Mouse (Mus musculus): ENCODE measurements around the gene 1810046K07Rik.

The 1810046K07Rik gene

DNA sequence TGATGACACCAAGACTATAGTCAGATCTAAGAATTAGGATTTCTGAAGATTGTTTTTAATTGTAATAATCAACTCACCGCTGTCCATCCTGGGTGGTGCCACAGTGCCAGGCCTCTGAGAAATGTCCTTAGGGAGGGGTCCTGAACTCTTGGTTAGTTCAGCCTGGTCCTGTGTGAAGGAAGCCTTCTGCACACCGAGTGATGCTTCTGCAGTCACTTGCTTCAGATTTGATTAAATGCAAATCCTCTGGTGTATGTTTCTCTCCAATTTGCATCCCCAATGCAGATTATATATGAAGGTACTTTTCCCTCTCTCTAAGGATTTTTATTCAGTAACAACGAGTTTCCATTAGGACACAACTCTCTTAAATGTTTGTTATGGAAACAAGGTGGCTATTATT, at the start of gene 1810046K07Rik:
Gene 1810046K07Rik, minus strand, starts transcription at position 187 of the 400 bp plus-strand sequence.
- DNase-seq: no peak

DNA sequence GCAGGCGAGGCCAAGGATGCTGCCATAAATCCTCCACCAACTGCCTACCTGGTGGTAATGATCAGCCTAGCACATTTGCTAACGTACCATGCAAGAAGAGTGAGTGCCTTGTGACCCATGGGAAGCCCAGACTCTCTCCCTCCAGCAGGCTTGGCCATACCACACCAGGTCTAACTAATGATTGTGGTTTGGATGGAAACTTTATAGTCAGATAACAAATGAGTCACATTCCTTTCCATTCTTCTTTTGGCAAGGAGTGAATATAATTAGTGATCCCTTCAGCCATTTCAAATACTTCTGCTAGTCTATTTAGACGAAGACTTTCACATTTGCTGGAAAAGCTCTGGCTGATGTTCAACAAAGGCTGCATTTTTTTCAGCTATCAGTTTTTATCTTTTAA, 40.8 kb upstream of the 1810046K07Rik start:
- DNase-seq: no peak

DNA sequence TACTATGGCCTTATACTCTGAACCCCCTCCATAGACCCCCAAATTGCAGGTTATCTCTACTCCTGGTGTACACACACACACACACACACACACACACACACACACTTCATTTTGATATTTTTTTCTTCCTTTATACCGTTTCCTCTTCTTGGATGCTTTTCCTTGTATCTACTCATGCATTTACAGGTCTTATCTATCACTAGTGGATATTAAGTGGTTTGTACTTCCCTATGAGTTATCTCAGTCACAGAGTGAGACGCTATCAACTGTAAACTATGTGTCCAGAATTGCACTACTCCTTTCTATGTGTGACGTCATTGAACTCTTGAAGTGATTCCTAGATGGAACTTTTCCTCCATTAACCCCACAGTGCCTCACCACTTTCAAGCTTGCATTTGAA, 38.4 kb upstream of the 1810046K07Rik start:
- no peak for DNase-seq

DNA sequence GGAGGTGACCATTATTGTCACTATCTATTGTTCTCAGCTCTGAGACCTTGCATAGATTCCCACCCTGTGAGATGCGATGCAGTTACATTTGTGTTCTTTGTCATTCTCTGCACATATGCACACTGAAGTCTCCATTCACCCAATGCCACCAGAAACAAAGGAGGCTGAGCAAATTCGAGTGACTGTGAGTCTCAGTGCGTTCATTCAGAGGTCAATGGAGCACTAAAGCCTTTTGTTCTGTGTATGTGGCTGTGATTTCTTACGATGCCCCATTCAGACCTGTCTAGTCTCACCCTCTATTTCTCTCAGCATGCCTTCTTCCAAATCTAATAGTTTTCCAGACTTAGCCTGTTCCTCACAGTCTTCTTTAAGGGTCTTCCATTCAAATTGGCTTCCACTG, 35.3 kb upstream of the 1810046K07Rik start:
- no peak for DNase-seq

DNA sequence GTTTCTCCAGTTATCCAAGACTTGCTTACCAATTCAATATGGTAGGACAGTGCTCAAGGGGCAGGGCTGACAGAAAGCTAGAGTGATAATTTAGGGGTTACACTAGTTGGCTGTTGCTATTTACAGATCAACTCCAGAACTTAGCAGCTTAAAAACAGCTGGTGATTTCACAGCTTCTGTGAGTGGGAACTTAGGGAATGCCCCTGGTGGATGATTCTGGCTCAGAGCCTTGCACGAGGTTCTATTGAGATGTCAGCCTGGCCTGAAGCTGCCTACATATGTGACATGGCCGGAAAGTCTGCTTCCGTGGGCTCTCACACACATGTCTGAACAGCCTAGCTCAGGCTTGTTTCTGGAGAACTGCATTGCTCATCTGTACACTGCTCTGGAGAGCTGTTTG, 24.8 kb upstream of the 1810046K07Rik start:
- DNase-seq: no peak

DNA sequence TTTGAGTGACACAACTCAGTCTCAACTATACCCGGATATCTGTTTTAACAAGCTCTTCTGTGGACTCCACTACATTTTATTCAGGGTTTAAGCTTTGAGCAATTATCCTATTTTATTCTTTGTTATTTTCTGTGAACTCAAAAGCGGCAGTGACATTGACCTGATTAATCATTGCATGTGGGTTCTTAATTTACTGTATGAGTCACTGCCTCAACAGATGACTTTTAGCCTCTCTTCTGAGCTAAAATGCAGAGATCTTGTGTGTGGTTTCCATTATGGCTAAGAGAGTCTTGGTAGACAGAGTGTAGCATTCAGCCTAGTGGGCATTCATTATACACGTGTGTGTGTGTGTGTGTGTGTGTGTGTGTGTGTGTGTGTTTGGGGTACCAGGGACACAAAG, 24.2 kb upstream of the 1810046K07Rik start:
- no peak for DNase-seq

DNA sequence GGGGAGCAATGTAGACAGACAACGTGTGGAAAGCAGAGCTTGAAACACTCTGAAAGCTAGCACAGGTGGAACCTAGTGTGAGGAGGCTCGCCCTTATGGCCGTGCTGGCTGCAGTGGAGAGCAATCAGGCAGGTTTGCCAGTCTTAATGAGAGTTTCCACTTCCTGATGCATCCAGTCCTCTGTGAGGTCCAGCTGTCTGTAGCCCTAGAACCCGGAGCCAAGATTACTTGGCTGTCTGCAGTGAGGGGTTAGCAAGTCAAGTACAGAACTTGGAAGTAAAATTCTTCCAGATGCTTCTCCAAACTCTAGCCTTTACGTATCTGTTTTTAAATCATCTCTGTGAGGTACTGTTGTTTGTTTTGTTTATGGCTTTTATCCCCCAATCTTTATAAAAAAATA, 20.7 kb upstream of the 1810046K07Rik start:
- no peak for DNase-seq

DNA sequence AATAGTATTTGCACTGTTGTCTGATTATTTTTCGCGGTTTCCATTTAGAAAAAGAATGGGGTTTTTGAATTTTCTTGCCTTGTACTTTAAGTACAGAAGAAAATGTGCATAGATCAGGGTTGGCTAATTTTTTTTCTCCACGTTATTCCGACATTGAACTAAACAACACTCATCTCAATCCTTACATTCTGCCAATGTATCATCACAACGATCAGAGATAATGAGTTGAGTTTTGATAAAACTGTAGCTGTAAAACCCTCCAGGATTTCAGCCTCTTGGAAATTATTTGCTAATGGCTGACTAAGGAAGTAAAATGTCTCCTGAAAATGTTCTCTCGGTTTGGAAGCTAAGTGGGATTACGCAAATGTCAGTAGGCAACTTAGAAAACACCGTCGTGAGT, 17.1 kb upstream of the 1810046K07Rik start:
- DNase-seq: no peak

DNA sequence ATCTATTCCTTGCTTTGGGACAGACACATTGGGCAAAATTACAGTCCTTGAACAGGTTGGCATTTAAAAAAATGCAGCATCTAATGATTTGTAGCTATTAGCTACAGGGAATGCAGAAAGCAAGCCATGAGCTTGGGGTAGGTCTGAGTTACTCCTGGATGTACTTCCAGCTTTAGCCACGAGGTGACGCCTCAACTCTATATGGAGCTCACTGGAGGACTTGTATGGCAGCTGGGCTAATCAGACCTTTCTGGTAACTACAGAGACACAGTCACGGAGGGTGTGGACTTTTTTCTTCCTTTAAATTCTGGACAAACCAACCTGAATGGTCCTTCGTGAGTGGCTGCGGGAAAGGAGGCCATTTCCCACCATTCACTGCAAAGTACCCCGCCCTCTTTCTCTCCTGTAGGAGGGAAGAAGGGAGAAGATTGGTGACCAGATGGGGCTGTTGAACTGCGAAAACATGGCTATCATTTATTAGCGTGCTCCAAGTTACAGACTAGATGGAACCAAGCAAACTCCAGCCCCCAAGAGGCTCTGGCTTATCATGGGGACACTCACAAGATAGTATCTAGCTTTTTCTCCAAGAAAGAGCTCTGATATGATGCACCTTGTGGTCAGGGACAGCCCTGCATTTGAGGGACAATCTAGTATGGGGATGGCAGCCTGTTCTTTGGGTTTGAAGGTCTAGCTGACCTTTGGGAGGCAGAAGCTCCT, 6.7 kb upstream of the 1810046K07Rik start:
- DNase-seq: peak; percentile 73 to 78

DNA sequence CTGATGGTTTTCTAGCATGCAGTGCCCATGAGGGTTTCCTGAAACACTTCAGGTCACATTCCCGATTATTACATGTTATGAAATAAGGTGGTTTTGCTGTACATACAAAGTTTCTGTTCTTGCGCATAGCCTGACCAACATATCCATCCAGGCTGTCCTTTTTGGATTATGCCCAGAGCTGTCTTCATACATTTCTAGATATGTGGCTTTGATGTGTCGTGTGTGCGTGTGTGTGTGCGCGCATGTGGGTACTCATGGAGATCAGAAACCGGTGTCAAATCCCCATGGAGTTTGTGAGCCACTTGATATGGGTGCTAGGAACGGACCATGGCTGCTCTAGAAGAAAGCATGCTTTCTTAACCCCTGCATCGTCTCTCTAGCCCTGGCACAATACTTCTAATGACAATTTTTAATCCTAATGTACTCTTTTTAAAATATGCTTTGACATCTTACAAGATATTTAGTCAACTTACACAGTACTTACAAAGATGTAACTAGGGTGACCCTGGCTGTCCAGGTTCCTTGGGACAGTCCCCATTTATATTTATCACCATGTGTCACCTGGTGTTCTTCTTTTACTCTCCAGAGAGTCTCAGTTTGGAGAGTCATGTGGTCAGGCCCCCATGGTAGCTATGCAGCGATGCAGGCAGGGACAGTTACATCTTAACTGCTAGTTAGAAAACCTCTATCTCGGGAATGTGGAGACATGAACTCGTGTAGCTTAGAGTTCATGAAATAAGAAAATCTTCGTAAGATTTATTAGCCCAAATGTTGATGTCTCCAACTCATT, 2.9 kb upstream of the 1810046K07Rik start:
- no peak for DNase-seq

DNA sequence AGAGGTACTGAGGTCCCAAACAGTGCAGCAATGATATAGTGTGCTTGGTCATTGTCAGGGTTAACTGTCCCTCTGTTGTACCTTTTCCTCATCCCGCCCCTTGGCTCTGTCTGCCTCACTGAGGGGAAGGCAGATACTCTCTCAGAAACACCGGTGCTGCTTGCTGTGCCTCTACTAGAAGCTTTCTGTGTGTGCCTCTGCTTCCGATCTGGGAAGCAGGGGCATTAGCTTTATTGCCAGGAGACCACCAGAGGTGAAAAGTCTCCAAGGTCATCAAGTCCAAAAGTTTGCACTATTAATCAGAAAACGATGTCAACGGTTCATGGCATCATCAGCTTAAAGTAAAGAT, 1.2 kb downstream of the 1810046K07Rik start:
- DNase-seq: no peak

DNA sequence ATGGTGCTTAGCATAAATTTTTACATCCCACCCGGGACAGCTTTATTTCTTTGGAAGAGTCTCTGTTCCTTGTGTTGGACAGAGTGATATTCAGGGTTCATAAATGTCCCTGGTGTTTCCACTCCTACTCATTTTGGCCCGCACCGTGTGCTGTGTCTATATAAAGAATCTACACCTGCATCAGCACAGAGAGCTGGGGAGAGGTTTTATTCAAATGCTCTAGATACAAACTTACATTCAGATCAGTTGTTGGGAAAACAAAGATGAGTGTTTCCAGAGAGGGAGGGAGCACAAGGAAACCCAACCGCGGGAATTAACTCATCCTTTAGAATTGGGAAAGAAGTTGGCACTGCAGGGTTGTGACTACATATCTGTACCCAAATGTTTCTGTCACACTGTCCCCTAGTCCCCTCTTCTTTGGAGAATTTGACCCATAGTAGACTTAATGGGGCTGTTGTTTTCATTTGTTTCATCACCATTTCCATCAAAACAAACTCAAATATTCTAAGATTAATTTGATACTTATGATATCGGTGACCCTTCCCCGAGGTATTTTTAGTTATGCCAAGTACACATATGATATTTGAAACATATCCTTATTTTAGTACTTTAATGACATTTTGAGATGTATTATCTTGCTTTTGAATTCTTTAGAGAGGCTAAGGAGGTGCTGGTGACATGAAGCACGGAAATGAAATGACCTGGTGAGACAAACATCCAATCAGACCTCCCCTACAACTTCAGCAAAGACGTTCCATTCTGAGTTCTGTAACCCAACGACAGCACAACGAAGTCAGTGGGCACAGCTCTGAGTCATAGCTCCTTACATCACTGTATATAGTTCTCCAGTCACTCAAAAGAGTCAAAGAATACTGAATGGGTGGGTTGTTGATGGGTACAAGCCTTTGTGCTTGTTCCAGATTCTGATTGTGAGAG, 1.8 kb downstream of the 1810046K07Rik start:
- DNase-seq: no peak

DNA sequence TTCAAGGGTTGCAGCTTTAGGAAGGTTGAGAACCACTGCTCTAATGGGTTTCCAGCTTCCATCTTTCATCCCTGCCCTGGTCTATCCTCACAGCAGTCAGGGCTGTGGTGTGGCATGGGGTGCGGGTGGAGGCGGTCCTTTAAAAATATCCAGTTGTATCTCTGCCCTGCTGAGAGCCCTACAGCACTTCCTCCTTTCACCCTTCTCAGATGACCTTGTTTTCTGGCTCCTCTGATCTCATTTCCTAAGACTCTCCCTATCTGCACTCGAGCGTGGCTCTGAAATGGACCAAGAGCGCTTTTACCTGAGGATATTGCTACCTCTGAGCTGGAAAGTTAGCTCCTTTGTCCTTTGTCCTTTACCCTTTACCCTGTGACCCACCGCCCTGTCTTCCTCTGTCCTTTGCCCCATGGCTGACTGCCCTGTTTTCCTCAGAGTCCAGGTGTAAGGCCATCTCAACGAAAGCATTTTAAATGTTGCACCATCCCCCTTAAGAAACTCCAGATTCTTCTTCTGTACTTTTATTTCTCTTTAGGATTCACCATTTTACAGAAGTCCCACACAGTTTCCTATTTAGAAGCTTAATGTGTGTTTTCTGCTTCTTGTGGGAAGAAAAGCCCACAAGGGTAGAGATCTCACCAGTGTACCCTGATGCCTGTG, 4.2 kb downstream of the 1810046K07Rik start:
- no peak for DNase-seq

DNA sequence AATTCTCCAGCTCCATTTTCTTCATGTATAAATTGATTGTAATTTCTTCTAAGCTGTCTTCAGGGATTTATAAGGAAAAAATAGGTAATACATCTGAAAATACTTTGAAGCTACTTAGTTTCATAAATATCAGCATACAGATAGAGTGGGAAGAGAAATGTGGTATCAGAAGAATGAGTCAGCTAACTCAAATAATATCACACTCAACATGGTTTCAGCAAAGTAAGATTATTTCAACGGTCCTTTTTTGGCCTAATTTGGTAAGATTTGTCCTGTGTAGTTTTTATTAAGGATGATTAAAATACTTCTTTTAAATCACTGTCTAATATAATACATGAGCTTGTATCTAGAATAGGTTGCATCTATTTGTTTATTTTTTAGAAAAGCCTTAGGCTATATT, 8.6 kb downstream of the 1810046K07Rik start:
- DNase-seq: no peak

DNA sequence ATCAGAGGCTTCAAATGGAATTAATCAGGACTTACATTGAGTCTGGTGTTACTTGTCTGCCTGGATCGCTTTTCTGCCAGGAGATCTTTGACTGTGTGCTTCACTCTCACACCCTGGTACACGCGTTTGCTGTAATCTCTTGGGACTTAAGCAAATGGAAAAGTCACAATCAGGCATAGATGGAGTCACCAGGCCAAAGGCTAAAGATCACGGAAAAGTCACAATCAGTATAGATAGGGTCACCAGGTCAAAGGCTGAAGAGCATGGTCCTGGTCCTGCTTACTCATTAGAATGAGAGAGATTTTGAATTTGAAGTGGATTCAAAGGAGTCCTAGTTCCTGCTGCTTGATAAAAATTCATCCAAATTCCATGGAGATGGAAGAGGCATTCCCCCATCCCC, 10.5 kb downstream of the 1810046K07Rik start:
- DNase-seq: no peak

DNA sequence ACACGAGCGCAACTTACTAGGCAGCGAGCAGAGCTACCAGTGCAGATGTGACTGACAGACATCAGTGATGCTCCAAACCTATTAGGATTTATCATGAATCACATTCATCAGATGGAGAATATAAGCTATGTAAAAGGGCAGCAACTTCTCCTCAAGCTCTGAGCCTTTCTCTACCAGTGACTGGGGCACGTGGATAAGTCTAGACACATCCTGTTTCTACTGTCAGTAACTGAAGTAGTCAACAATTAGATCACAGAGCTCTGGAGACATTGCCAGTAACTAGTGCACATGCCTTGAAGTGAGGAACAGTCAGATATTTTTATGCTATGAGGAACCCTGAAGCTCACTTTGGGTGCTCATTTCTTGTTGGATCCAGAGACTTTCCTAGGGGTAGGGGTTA, 11.4 kb downstream of the 1810046K07Rik start:
- no peak for DNase-seq

DNA sequence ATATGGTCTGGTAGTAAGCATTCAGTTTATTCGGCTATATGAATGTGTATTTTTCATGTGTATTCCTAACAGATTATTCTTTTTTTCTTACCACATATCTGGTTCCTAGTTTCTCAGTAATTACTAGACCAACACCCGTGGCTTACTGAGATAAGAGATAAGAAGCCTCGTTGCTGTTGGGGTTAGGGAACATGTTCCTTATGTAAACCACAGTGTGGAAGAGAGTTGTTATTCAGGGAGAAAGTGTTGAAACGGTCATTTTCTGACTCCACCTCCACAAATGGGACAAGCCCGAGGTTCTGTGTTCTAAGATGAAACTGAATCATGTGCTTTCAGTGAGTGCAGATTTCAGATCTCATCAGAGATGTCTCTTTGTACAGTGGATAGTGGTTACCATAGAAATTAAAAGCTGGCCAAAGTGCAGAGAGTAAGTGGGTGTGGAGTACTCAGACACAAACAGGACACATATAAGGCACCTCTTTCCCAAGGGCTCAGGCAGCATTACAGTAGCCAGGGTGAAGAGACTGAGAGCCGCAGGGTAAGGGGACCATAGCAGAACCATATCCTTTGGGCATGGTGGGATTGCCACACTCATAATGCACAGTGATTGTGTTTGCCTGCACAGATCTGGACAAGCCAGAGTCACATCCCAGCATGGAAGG, 13.2 kb downstream of the 1810046K07Rik start:
- DNase-seq: no peak

DNA sequence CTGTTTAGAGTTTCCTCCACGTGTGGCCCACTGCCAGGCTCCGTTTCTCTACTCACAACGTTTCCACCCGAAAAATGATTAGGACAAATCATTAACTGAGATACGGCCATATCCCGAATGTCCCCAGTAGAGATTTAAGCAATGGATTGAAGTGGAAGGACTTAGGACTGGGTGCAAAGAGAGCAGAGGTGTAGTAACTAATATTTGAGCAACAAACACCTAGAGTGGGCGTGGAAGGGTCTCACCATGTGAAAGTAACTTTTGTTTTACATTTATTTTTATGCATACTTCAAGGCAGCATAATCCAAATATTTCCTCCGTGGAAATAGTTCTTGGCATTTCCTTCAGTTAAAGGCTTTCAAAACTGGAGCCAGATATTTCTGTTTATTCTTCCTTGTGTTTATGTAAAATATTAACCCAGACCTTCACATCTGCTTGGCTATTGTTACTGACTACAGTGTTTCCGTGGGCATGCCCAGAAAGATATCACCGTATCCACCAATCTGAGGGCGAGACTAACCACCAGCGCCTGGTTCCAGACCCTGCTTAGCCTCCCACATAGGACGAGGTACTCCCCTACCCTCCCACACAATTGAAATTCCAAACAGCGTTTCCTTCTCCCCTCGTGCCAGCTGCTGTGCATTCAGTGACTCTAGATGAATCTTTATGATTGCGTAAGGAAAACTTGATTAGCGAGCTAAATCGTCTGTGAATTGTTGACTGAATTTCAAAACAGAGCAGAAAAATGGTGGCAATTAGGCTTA, 16.0 kb downstream of the 1810046K07Rik start:
- DNase-seq: no peak

DNA sequence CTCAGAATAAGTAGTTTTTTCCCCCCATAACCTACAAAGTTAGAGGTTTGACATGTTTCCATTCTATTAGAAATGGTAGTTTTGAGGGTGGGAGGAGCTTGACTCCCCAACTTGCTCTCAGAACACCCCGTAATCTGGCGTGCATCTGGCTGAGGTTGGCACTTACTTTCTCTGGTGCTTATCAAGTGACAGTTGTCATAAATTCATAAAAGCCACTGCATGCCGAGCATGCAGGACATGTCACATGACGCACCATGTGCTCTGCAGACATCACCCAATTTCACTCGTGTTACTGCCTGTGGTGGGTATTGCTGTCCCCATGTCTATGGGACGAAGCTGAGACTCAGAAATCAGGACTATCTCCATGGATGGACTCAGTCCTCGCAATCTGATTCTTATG, 18.2 kb downstream of the 1810046K07Rik start:
- DNase-seq: no peak

DNA sequence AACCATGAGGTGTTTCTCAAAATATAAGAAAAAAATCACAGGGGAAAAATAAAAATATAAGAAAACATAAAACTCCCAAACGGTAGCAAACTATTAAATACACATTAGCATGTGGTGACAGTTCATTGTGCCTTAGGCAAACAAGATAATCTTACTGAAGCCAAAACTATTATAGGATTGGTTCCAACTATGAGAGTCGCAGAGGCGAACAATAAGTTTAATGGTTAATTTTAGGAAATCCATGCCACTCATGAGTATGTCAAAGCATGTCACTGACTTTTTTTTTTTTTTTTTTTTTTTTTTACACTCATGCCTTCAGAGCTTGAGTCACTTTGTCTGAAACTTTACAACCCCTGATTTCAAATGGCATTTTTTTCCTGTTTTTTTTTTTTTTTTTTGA, 22.4 kb downstream of the 1810046K07Rik start:
- no peak for DNase-seq

DNA sequence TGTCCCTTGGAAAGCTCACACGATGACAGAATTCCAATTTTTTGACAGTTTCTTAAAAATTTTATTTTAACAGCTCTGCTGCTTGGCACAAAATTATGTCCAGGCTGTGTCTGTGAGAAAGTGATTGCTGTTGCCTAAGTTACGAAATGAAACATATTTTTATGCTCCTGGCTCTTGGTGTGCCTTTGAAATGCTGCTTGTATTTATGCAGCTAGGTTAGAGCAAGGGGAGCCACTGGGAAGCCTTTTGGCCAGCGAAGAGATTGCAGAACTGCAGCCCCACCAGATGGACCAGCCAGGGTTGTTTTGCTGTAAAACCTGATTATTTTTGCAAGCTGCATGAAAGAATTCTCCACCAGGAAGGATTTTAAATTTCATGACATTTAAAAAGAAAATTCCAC, 23.6 kb downstream of the 1810046K07Rik start:
- no peak for DNase-seq

DNA sequence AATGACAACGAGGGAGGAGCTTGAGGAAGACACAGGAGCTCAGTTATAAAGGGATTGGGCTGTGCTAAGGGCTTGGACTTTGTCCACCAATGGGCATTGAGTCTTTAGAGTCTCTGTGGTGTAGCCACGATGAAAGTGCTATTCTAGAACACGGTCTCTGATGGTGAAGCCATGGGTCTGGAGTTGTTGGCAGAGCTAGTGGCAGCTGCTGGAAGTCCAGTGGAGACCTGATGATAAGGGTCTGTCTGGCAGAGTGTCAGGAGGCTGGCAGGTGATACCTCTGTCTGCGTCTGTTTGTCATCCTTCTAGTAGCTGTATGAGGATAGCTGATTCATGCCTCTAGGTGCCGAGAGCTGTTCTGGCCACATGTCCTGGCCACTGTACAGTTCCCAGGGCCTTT, 24.7 kb downstream of the 1810046K07Rik start:
- DNase-seq: no peak
